Mouse (Mus musculus) heart, embryonic 14.5 days (tissue): ENCODE measurements at regions not wholly inside any gene's neighbourhood (a gene's known extent, or its start where the extent isn't known, plus 50 kb on each side); places are given as distances from the start of the nearest gene placed in this dataset.

Experiments used
- ATAC-seq: fragments of 200-750 bp; cut with Nextera tagmentation; 2 replicates; pipeline ENCODE4 v1.8.0; 2017; ENCODE audit warnings: low read depth, moderate TSS enrichment; ENCODE audit not compliant: insufficient number of reproducible peaks, insufficient read depth, low FRiP score
- H3K27ac ChIP-seq, 2 experiments: fragments of 200-500 bp in 1 of 2; fragments of 300-500 bp in 1 of 2; sonication (generic) in 1 of 2; replicated peaks in 1 of 2; 2 replicates each; pipeline ENCODE4 v1.5.1; 2012 to 2014; ENCODE audit warnings: low read depth in 2 of 2, low read length in 2 of 2, control low read depth in 1 of 2, mild to moderate bottlenecking in 1 of 2, mixed read lengths in 1 of 2; ENCODE audit not compliant: control insufficient read depth in 1 of 2, insufficient read depth in 1 of 2
- H3K27me3 ChIP-seq: fragments of 300-500 bp; sonication (generic); 2 replicates; pipeline ENCODE4 v1.6.1; 2014; ENCODE audit warnings: mild to moderate bottlenecking, low read length, control low read depth; ENCODE audit not compliant: control insufficient read depth, insufficient read depth
- H3K36me3 ChIP-seq: fragments of 300-500 bp; sonication (generic); 2 replicates; pipeline ENCODE4 v1.6.1; 2014; ENCODE audit warnings: mild to moderate bottlenecking, control low read depth, low read length, mixed read lengths; ENCODE audit not compliant: control insufficient read depth, insufficient read depth
- H3K4me1 ChIP-seq, 2 experiments: fragments of 200-500 bp in 1 of 2; fragments of 300-500 bp in 1 of 2; sonication (generic) in 1 of 2; 2 replicates each; pipeline ENCODE4 v1.6.1; 2012 to 2014; ENCODE audit warnings: low read length in 2 of 2, control low read depth in 1 of 2, mixed read lengths in 1 of 2; ENCODE audit not compliant: control insufficient read depth in 2 of 2, insufficient read depth in 2 of 2
- H3K4me2 ChIP-seq: fragments of 300-500 bp; sonication (generic); 2 replicates; pipeline ENCODE4 v1.6.1; 2014; ENCODE audit warnings: mild to moderate bottlenecking, low read length
- H3K4me3 ChIP-seq, 2 experiments: fragments of 200-500 bp in 1 of 2; fragments of 300-500 bp in 1 of 2; sonication (generic) in 1 of 2; 2 replicates each; pipeline ENCODE4 v1.5.1; 2012 to 2014; ENCODE audit warnings: low read length in 2 of 2, mild to moderate bottlenecking in 2 of 2, control low read depth in 1 of 2, low read depth in 1 of 2, moderate library complexity in 1 of 2; ENCODE audit not compliant: control insufficient read depth in 1 of 2, insufficient read depth in 1 of 2
- H3K9ac ChIP-seq: fragments of 300-500 bp; sonication (generic); 2 replicates; pipeline ENCODE4 v1.6.1; 2014; ENCODE audit warnings: mild to moderate bottlenecking, low read length
- H3K9me3 ChIP-seq: fragments of 300-500 bp; sonication (generic); 2 replicates; pipeline ENCODE4 v1.6.1; 2016; ENCODE audit warnings: low read length, control low read depth; ENCODE audit not compliant: control insufficient read depth
- WGBS: fragments of 180-500 bp; shearing (Covaris S2); extraction: QIAGEN DNeasy Blood & Tissue Kit; methylation state at CpG from one replicate; pipeline ENCODE4 v1.1.7; 2014; 5-methylcytosine and 5-hydroxymethylcytosine counted together

- H3K9ac ChIP-seq = no peak overlapping the region
- H3K27me3 ChIP-seq = no peaks in the 10 kb centered on the region
- no peaks in the 10 kb centered on the region for H3K9me3 ChIP-seq
- H3K36me3 ChIP-seq = no peaks in the 10 kb centered on the region
- no peak overlapping the region for H3K4me2 ChIP-seq
- ATAC-seq = no peak
- no peaks in the 10 kb centered on the region for H3K4me1 ChIP-seq
- WGBS = 68% methylated on average over 1 of the region's 1 CpGs
- no peak overlapping the region for H3K27ac ChIP-seq
- H3K4me3 ChIP-seq = no peak overlapping the region
Observed at GRCm38 (mm10) chr10:96787572-96787946, 170.8 kb downstream of the Btg1 start.

GRCm38 (mm10) chr10:96788352-96789016 is 171.7 kb downstream of the Btg1 start:
- ATAC-seq = no peak
- Histone ChIP-seq H3K27me3 (no peaks in the 10 kb centered on the region), H3K4me1 (no peaks in the 10 kb centered on the region), H3K4me3 (no peak overlapping the region), H3K9me3 (no peaks in the 10 kb centered on the region), H3K9ac (no peak overlapping the region), H3K36me3 (no peaks in the 10 kb centered on the region), H3K27ac (no peak overlapping the region), H3K4me2 (no peak overlapping the region)
- 64% methylated on average over 8 of the region's 8 CpGs for WGBS

- ATAC-seq = no peak
- Histone ChIP-seq H3K4me3 (no peak overlapping the region), H3K9me3 (no peaks in the 10 kb centered on the region), H3K27ac (no peak overlapping the region), H3K36me3 (no peaks in the 10 kb centered on the region), H3K4me2 (no peak overlapping the region), H3K27me3 (no peaks in the 10 kb centered on the region), H3K9ac (no peak overlapping the region), H3K4me1 (no peaks in the 10 kb centered on the region)
- 69% methylated on average over 6 of the region's 6 CpGs for WGBS
Observed at GRCm38 (mm10) chr10:96797116-96797515, 180.3 kb downstream of the Btg1 start.

GRCm38 (mm10) chr10:96800801-96801200 is 184.0 kb downstream of the Btg1 start:
- no peak for ATAC-seq
- Histone ChIP-seq H3K9ac (no peak overlapping the region), H3K4me1 (no peaks in the 10 kb centered on the region), H3K27me3 (no peaks in the 10 kb centered on the region), H3K27ac (no peak overlapping the region), H3K36me3 (no peaks in the 10 kb centered on the region), H3K4me3 (no peak overlapping the region), H3K9me3 (no peaks in the 10 kb centered on the region), H3K4me2 (no peak overlapping the region)
- 80% methylated on average over 3 of the region's 3 CpGs for WGBS

- H3K4me1 ChIP-seq = no peaks in the 10 kb centered on the region
- no peak overlapping the region for H3K27ac ChIP-seq
- WGBS = 72% methylated on average over 7 of the region's 7 CpGs
- H3K4me3 ChIP-seq = no peak overlapping the region
- H3K4me2 ChIP-seq = no peak overlapping the region
- no peak for ATAC-seq
- H3K36me3 ChIP-seq = no peaks in the 10 kb centered on the region
- H3K9ac ChIP-seq = no peak overlapping the region
- H3K9me3 ChIP-seq = no peaks in the 10 kb centered on the region
- no peaks in the 10 kb centered on the region for H3K27me3 ChIP-seq
Observed at GRCm38 (mm10) chr10:96804030-96804784, 187.4 kb downstream of the Btg1 start.

- ATAC-seq = no peak
- Histone ChIP-seq H3K36me3 (no peaks in the 10 kb centered on the region), H3K4me3 (no peak overlapping the region), H3K27ac (no peak overlapping the region), H3K9me3 (no peaks in the 10 kb centered on the region), H3K9ac (no peak overlapping the region), H3K4me2 (no peak overlapping the region), H3K4me1 (no peaks in the 10 kb centered on the region), H3K27me3 (no peaks in the 10 kb centered on the region)
- 62% methylated on average over 5 of the region's 7 CpGs for WGBS
Observed at GRCm38 (mm10) chr10:96806579-96806978, 189.8 kb downstream of the Btg1 start.

- Histone ChIP-seq H3K36me3 (no peaks in the 10 kb centered on the region), H3K4me3 (no peak overlapping the region), H3K9ac (no peak overlapping the region), H3K4me1 (no peaks in the 10 kb centered on the region; a peak in 1 of 4 replicates), H3K27ac (no peak overlapping the region), H3K4me2 (no peak overlapping the region), H3K9me3 (no peaks in the 10 kb centered on the region), H3K27me3 (no peaks in the 10 kb centered on the region)
- WGBS = 65% methylated on average over 1 of the region's 1 CpGs
- no peak for ATAC-seq
Observed at GRCm38 (mm10) chr10:96821852-96822251, 205.0 kb downstream of the Btg1 start.
